Mouse (Mus musculus): ENCODE data around the gene Vav1.
A peak's percentile ranks its signal among the peaks of the same experiment; 100 is the strongest.

Vav1 gene

GRCm38 (mm10) chr17:57278943-57279590 is at the start of gene Vav1:
Gene Vav1, plus strand, starts transcription at chr17:57279100.
- DNase-seq (ENCODE audit: low spot score in 2 of 2): peak in 1 of 2 experiments; percentile 44

GRCm38 (mm10) chr17:57229851-57230727 is 48.8 kb upstream of the Vav1 start:
- DNase-seq (ENCODE audit: low spot score in 2 of 2): no peak

- no peak for DNase-seq (ENCODE audit: low spot score in 2 of 2)
These were observed 48.2 kb upstream of the Vav1 start for GRCm38 (mm10) chr17:57230728-57231125.

GRCm38 (mm10) chr17:57231321-57231771 is 47.6 kb upstream of the Vav1 start:
- DNase-seq (ENCODE audit: low spot score in 2 of 2): no peak

- DNase-seq (ENCODE audit: low spot score in 2 of 2): no peak
These were observed 46.7 kb upstream of the Vav1 start for GRCm38 (mm10) chr17:57232200-57232599.

GRCm38 (mm10) chr17:57233038-57233437 is 45.9 kb upstream of the Vav1 start:
- no peak for DNase-seq (ENCODE audit: low spot score in 2 of 2)

GRCm38 (mm10) chr17:57234254-57234928 is 44.5 kb upstream of the Vav1 start:
- no peak for DNase-seq (ENCODE audit: low spot score in 2 of 2)

GRCm38 (mm10) chr17:57235803-57236202 is 43.1 kb upstream of the Vav1 start:
- no peak for DNase-seq (ENCODE audit: low spot score in 2 of 2)

- DNase-seq (ENCODE audit: low spot score in 2 of 2): no peak
These were observed 41.7 kb upstream of the Vav1 start for GRCm38 (mm10) chr17:57237181-57237580.

- no peak for DNase-seq (ENCODE audit: low spot score in 2 of 2)
These were observed 35.1 kb upstream of the Vav1 start for GRCm38 (mm10) chr17:57243650-57244370.

GRCm38 (mm10) chr17:57245311-57245929 is 33.5 kb upstream of the Vav1 start:
- no peak for DNase-seq (ENCODE audit: low spot score in 2 of 2)

- DNase-seq (ENCODE audit: low spot score in 2 of 2): no peak
These were observed 32.1 kb upstream of the Vav1 start for GRCm38 (mm10) chr17:57246663-57247392.

- DNase-seq (ENCODE audit: low spot score in 2 of 2): peak; percentile 88 to 92
These were observed 31.3 kb upstream of the Vav1 start for GRCm38 (mm10) chr17:57247393-57248200.

- DNase-seq (ENCODE audit: low spot score in 2 of 2): peak; percentile 75 to 83
These were observed 30.6 kb upstream of the Vav1 start, which contains the start of gene Gpr108 for GRCm38 (mm10) chr17:57248201-57248699. Gene Gpr108, minus strand, starts transcription at chr17:57248446.

GRCm38 (mm10) chr17:57248771-57249170 is 30.1 kb upstream of the Vav1 start:
- DNase-seq (ENCODE audit: low spot score in 2 of 2): no peak

GRCm38 (mm10) chr17:57249186-57250181 is 29.4 kb upstream of the Vav1 start, which contains the start of gene Trip10:
Gene Trip10, plus strand, starts transcription at chr17:57249455.
- DNase-seq (ENCODE audit: low spot score in 2 of 2): peak; percentile 96 to 99

GRCm38 (mm10) chr17:57250461-57251160 is 28.3 kb upstream of the Vav1 start:
- peak in 1 of 2 experiments; percentile 48 for DNase-seq (ENCODE audit: low spot score in 2 of 2)
